In genomic region chr11:8537013-8537614, GRCm38 (mm10) we compare ENCODE assay signal across 10 mouse cellular contexts.
A peak's percentile ranks its signal among the peaks of the same experiment; 100 is the strongest.
DNase-seq lines count a peak whose midpoint lies in the region; ATAC-seq lines count a peak whose summit lies in the region.
"Had no signal": no experiment of that assay in that cellular context is flagged by ENCODE, and none has a peak within 500 bp of the region (broad histone marks: within the 10 kb centered on the region; RNA-seq: fewer than 3 reads in every experiment).

No protein-coding gene starts in this region.

- no peak overlapping the region for H3K4me3 ChIP-seq in kidney, embryonic 16.5 days (ENCODE audit: low read length)
- H3K4me3 ChIP-seq in heart, embryonic 14.5 days (ENCODE audit: control insufficient read depth in 1 of 2, insufficient read depth in 1 of 2, low read depth in 1 of 2, low read length in 2 of 2), result no peak overlapping the region
- no peak overlapping the region for H3K4me3 ChIP-seq in stomach, embryonic 14.5 days (ENCODE audit: low read depth, low read length)
- H3K4me3 ChIP-seq: midbrain, embryonic 10.5 days had no signal

- peaks cover 21% of the 10 kb centered on the region for H3K36me3 ChIP-seq in kidney, embryonic 16.5 days (ENCODE audit: insufficient read depth, low read length)
- H3K36me3 ChIP-seq in heart, embryonic 14.5 days (ENCODE audit: control insufficient read depth, insufficient read depth, low read length), result peaks cover 31% of the 10 kb centered on the region
- peaks cover 15% of the 10 kb centered on the region for H3K36me3 ChIP-seq in stomach, embryonic 14.5 days (ENCODE audit: control insufficient read depth, insufficient read depth, low read length)
- H3K36me3 ChIP-seq: midbrain, embryonic 10.5 days had no signal

- H3K9ac ChIP-seq in kidney, embryonic 16.5 days (replicated peaks; ENCODE audit: low read length), result no peak overlapping the region
- no peak overlapping the region for H3K9ac ChIP-seq in heart, embryonic 14.5 days (ENCODE audit: low read length)
- H3K9ac ChIP-seq in stomach, embryonic 14.5 days (replicated peaks; ENCODE audit: low read depth, low read length), result no peak overlapping the region

- no peak for DNase-seq in kidney, postnatal 36 days
- DNase-seq in kidney, postnatal 10 days, result peak; percentile 64
- DNase-seq in thymus, postnatal 25 days, result no peak
- no peak for DNase-seq in layer of hippocampus, adult 8-10 months (ENCODE audit: low spot score in 2 of 2)
- DNase-seq: adrenal gland, postnatal 36 days; cerebellum, adult 11-12 months had no signal

- H3K27ac ChIP-seq in kidney, embryonic 16.5 days (ENCODE audit: low read length), result peak overlapping the region; percentile 90
- H3K27ac ChIP-seq in heart, embryonic 14.5 days (replicated peaks in 1 of 2; ENCODE audit: control insufficient read depth in 1 of 2, insufficient read depth in 1 of 2, low read depth in 2 of 2, low read length in 2 of 2), result peak overlapping the region; percentile 27; a peak in 2 of 4 replicates
- H3K27ac ChIP-seq in stomach, embryonic 14.5 days (ENCODE audit: low read length), result peak overlapping the region; percentile 87
- H3K27ac ChIP-seq: midbrain, embryonic 10.5 days had no signal

- H3K4me1 ChIP-seq in kidney, embryonic 16.5 days (ENCODE audit: insufficient read depth, low read length), result peaks cover 55% of the 10 kb centered on the region
- peaks cover 5 to 16% of the 10 kb centered on the region in 2 experiments; a peak in 2 of 4 replicates for H3K4me1 ChIP-seq in heart, embryonic 14.5 days (ENCODE audit: control insufficient read depth in 2 of 2, insufficient read depth in 2 of 2, low read length in 2 of 2)
- H3K4me1 ChIP-seq in stomach, embryonic 14.5 days (ENCODE audit: control insufficient read depth, insufficient read depth, low read length), result 0 out of 2 replicates have a peak, but pooled peaks cover 10% of the 10 kb centered on the region

- ATAC-seq in kidney, embryonic 16.5 days (ENCODE audit: low FRiP score, low TSS enrichment), result no peak
- ATAC-seq in heart, embryonic 14.5 days (ENCODE audit: insufficient number of reproducible peaks, insufficient read depth, low FRiP score, low read depth), result no peak
- ATAC-seq in stomach, embryonic 14.5 days (ENCODE audit: insufficient number of reproducible peaks, insufficient read depth, low FRiP score, low read depth), result peak; percentile 30; the same call in 1 of the 2 replicates

- no peak overlapping the region for H3K4me2 ChIP-seq in kidney, embryonic 16.5 days (replicated peaks; ENCODE audit: low read depth, low read length)
- no peak overlapping the region for H3K4me2 ChIP-seq in heart, embryonic 14.5 days (ENCODE audit: low read length)
- H3K4me2 ChIP-seq in stomach, embryonic 14.5 days (replicated peaks; ENCODE audit: low read depth, low read length), result no peak overlapping the region

- H3K9me3 ChIP-seq in kidney, embryonic 16.5 days (ENCODE audit: low read length), result no peaks in the 10 kb centered on the region
- no peaks in the 10 kb centered on the region for H3K9me3 ChIP-seq in heart, embryonic 14.5 days (ENCODE audit: control insufficient read depth, low read length)
- no peaks in the 10 kb centered on the region for H3K9me3 ChIP-seq in stomach, embryonic 14.5 days (ENCODE audit: control insufficient read depth, low read depth, low read length)
- H3K9me3 ChIP-seq: midbrain, embryonic 10.5 days had no signal

- 67% methylated on average over 5 of the region's 5 CpGs for WGBS in kidney, embryonic 16.5 days
- WGBS in heart, embryonic 14.5 days, result 53% methylated on average over 5 of the region's 5 CpGs
- WGBS in stomach, embryonic 14.5 days, result 49% methylated on average over 5 of the region's 5 CpGs

- H3K27me3 ChIP-seq in kidney, embryonic 16.5 days (ENCODE audit: insufficient read depth, low read length), result no peaks in the 10 kb centered on the region
- H3K27me3 ChIP-seq in heart, embryonic 14.5 days (ENCODE audit: control insufficient read depth, insufficient read depth, low read length), result no peaks in the 10 kb centered on the region
- H3K27me3 ChIP-seq in stomach, embryonic 14.5 days (ENCODE audit: control insufficient read depth, insufficient read depth, low read length), result no peaks in the 10 kb centered on the region

Comparison
In these comparisons a context has a peak if more than half of its experiments do, and no peak if none do; other contexts are left out.
1. H3K27ac ChIP-seq: peak in every context shown above with its lines; median percentile 90 in kidney, embryonic 16.5 days; 87 in stomach, embryonic 14.5 days; 27 in heart, embryonic 14.5 days.